Mouse (Mus musculus) CH12.LX (cell line): ENCODE results near the gene Mrtfa. TPM values are rescaled to one million over a fixed set of nuclear protein-coding genes. Genes with fewer than 3 reads are reported as not detected.

Experiments used
- DNase-seq: peaks from one replicate; pipeline ENCODE4 v3.0.0-alpha.2; 2013; ENCODE audit errors: extremely low read depth
- H3K27ac ChIP-seq: 2 replicates; pipeline ENCODE4 v1.5.1; 2012; ENCODE audit warnings: low read depth, mild to moderate bottlenecking, control low read depth, moderate library complexity; ENCODE audit not compliant: insufficient read depth
- H3K27me3 ChIP-seq: replicated peaks from 2 replicates; pipeline ENCODE3; 2012; ENCODE audit warnings: inconsistent platforms
- H3K36me3 ChIP-seq, 2 experiments: replicated peaks in 1 of 2; 2 replicates each; pipeline versions ENCODE3 to v1.6.1; 2012; ENCODE audit warnings: inconsistent platforms in 1 of 2, low read length in 1 of 2, mild to moderate bottlenecking in 1 of 2, mixed read lengths in 1 of 2, moderate library complexity in 1 of 2; ENCODE audit not compliant: control insufficient read depth in 1 of 2, insufficient read depth in 1 of 2
- H3K4me1 ChIP-seq, 2 experiments: 2 replicates each; pipeline ENCODE4 v1.6.1; 2012; ENCODE audit warnings: inconsistent platforms in 1 of 2, moderate library complexity in 1 of 2; ENCODE audit not compliant: insufficient read depth in 2 of 2, control insufficient read depth in 1 of 2
- H3K4me2 ChIP-seq: 2 replicates; pipeline ENCODE4 v1.6.1; 2012; ENCODE audit warnings: low read depth, mild to moderate bottlenecking, control low read depth; ENCODE audit not compliant: poor library complexity, insufficient read depth, severe bottlenecking
- H3K4me3 ChIP-seq, 3 experiments: fragments of 150-350 bp in 1 of 3; sonication (generic) in 1 of 3; replicated peaks in 1 of 3; 2 replicates each; pipeline versions ENCODE3 to v1.5.1; 2011 to 2012; ENCODE audit warnings: low read depth in 2 of 3, low read length in 2 of 3, mild to moderate bottlenecking in 2 of 3, moderate library complexity in 2 of 3, control low read depth in 1 of 3, improper control_type of control experiment in 1 of 3, inconsistent platforms in 1 of 3, mixed read lengths in 1 of 3; ENCODE audit not compliant: poor library complexity in 1 of 3
- H3K79me2 ChIP-seq: replicated peaks from 2 replicates; pipeline ENCODE4 v1.6.1; 2012; ENCODE audit warnings: mild to moderate bottlenecking, moderate library complexity; ENCODE audit not compliant: control insufficient read depth, poor library complexity, insufficient read depth, severe bottlenecking; ENCODE audit errors: extremely low read depth
- H3K9ac ChIP-seq: 2 replicates; pipeline ENCODE4 v1.6.1; 2012; ENCODE audit warnings: low read depth, mild to moderate bottlenecking, control low read depth, moderate library complexity; ENCODE audit not compliant: insufficient read depth
- H3K9me3 ChIP-seq: replicated peaks from 2 replicates; pipeline ENCODE3; 2012; ENCODE audit warnings: low read length, inconsistent platforms, mixed read lengths
- BHLHE40 ChIP-seq: IDR thresholded peaks from 2 replicates; pipeline ENCODE4 v1.6.1; 2011; ENCODE audit warnings: mild to moderate bottlenecking, low read depth, low read length, improper control_type of control experiment
- CHD1 ChIP-seq: IDR thresholded peaks from 2 replicates; pipeline ENCODE4 v1.6.1; 2012; ENCODE audit warnings: low read depth, low read length, improper control_type of control experiment, inconsistent platforms
- CHD2 ChIP-seq: IDR thresholded peaks from 2 replicates; pipeline ENCODE4 v1.6.1; 2011; ENCODE audit warnings: low read length, improper control_type of control experiment
- CTCF ChIP-seq, 2 experiments: IDR thresholded peaks in 1 of 2; conservative IDR thresholded peaks in 1 of 2; 2 replicates each; pipeline ENCODE4 v1.5.1; 2011 to 2012; ENCODE audit warnings: low read depth in 2 of 2, low read length in 2 of 2, improper control_type of control experiment in 1 of 2, inconsistent platforms in 1 of 2, mild to moderate bottlenecking in 1 of 2, moderate library complexity in 1 of 2
- ELF1 ChIP-seq: IDR thresholded peaks from 2 replicates; pipeline ENCODE4 v1.6.1; 2014; ENCODE audit warnings: low read depth, mild to moderate bottlenecking, inconsistent platforms, low read length, improper control_type of control experiment
- ETS1 ChIP-seq: conservative IDR thresholded peaks from 2 replicates; pipeline ENCODE4 v1.6.1; 2012; ENCODE audit warnings: low read depth, mild to moderate bottlenecking, inconsistent platforms, low read length, improper control_type of control experiment, moderate library complexity
- GABPA ChIP-seq: IDR thresholded peaks from 2 replicates; pipeline ENCODE4 v1.6.1; 2012; ENCODE audit warnings: low read depth, low read length, improper control_type of control experiment, inconsistent platforms; ENCODE audit not compliant: insufficient replicate concordance
- IRF4 ChIP-seq: IDR thresholded peaks from 2 replicates; pipeline ENCODE4 v1.6.1; 2014; ENCODE audit warnings: low read depth, mild to moderate bottlenecking, inconsistent platforms, low read length, improper control_type of control experiment
- JUN ChIP-seq: IDR thresholded peaks from 2 replicates; pipeline ENCODE4 v1.6.1; 2011; ENCODE audit warnings: low read depth, mild to moderate bottlenecking, low read length, improper control_type of control experiment, moderate library complexity; ENCODE audit not compliant: insufficient read depth
- JUND ChIP-seq: conservative IDR thresholded peaks from 2 replicates; pipeline ENCODE4 v1.6.1; 2011; ENCODE audit warnings: low read depth, low read length, improper control_type of control experiment
- MAX ChIP-seq: IDR thresholded peaks from 2 replicates; pipeline ENCODE4 v1.6.1; 2011; ENCODE audit warnings: low read length, improper control_type of control experiment
- MEF2A ChIP-seq: IDR thresholded peaks from 2 replicates; pipeline ENCODE4 v1.6.1; 2014; ENCODE audit warnings: low read depth, mild to moderate bottlenecking, inconsistent platforms, low read length, improper control_type of control experiment, borderline replicate concordance
- MXI1 ChIP-seq: IDR thresholded peaks from 2 replicates; pipeline ENCODE4 v1.6.1; 2011; ENCODE audit warnings: mild to moderate bottlenecking, low read depth, low read length, improper control_type of control experiment
- MYC ChIP-seq: IDR thresholded peaks from 2 replicates; pipeline ENCODE4 v1.6.1; 2011; ENCODE audit warnings: low read depth, mild to moderate bottlenecking, improper control_type of control experiment, low read length
- RAD21 ChIP-seq: IDR thresholded peaks from 2 replicates; pipeline ENCODE4 v1.6.1; 2011; ENCODE audit warnings: low read depth, mild to moderate bottlenecking, low read length, improper control_type of control experiment, moderate library complexity
- SIN3A ChIP-seq: IDR thresholded peaks from 2 replicates; pipeline ENCODE4 v1.6.1; 2012; ENCODE audit warnings: low read length, improper control_type of control experiment, inconsistent platforms
- SMC3 ChIP-seq: IDR thresholded peaks from 2 replicates; pipeline ENCODE4 v1.6.1; 2011; ENCODE audit warnings: low read depth, low read length, improper control_type of control experiment
- USF1 ChIP-seq: IDR thresholded peaks from 2 replicates; pipeline ENCODE4 v1.6.1; 2014; ENCODE audit warnings: low read depth, mild to moderate bottlenecking, inconsistent platforms, low read length, improper control_type of control experiment
- ZC3H11A ChIP-seq: IDR thresholded peaks from 2 replicates; pipeline ENCODE4 v1.6.1; 2012; ENCODE audit warnings: low read depth, mild to moderate bottlenecking, inconsistent platforms, low read length, improper control_type of control experiment
- ZKSCAN1 ChIP-seq: IDR thresholded peaks from 2 replicates; pipeline ENCODE4 v1.6.1; 2012; ENCODE audit warnings: low read depth, inconsistent platforms, low read length, improper control_type of control experiment, borderline replicate concordance
- ZMIZ1 ChIP-seq: IDR thresholded peaks from 2 replicates; pipeline ENCODE4 v1.6.1; 2012; ENCODE audit warnings: low read depth, mild to moderate bottlenecking, inconsistent platforms, low read length, improper control_type of control experiment
- ZNF384 ChIP-seq: IDR thresholded peaks from 2 replicates; pipeline ENCODE4 v1.6.1; 2012; ENCODE audit warnings: low read depth, low read length, improper control_type of control experiment, inconsistent platforms
- dilution Hi-C: fragments of 300-500 bp; cut with MboI; formaldehyde crosslinking; loops from 2 replicates; pipeline ENCODE4 v1.14.3; 2020; ENCODE audit warnings: low sequenced_read_pairs; ENCODE audit not compliant: extremely low pct_unique_long_range_greater_than_20kb, extremely low pct_ligation_motif_present
- in situ Hi-C: fragments of 300-500 bp; cut with MboI; formaldehyde crosslinking; loops from 3 replicates; pipeline ENCODE4 v1.14.3; 2019; ENCODE audit warnings: low sequenced_read_pairs, low pct_ligation_motif_present, low pct_unique_long_range_greater_than_20kb, mixed read lengths
- polyA plus RNA-seq: library from polyadenylated mRNA; unstranded; fragments of >175 nt; gene quantifications from 2 replicates; pipeline ENCODE4 v1.2.1, GENCODE M21; 2012; ENCODE audit warnings: low read depth; ENCODE audit not compliant: insufficient read length
- total RNA-seq, 2 experiments: library from RNA; depleted of rRNA; stranded (reverse); fragments of 300-350 nt in 1 of 2; fragments of >200 nt in 1 of 2; gene quantifications; 2 replicates each; pipeline ENCODE4 v1.2.3; 2012 to 2014

Mrtfa gene
- total and polyA plus RNA-seq, 3 experiments: 4.6 to 23.2 (median 8.2) TPM

DNA sequence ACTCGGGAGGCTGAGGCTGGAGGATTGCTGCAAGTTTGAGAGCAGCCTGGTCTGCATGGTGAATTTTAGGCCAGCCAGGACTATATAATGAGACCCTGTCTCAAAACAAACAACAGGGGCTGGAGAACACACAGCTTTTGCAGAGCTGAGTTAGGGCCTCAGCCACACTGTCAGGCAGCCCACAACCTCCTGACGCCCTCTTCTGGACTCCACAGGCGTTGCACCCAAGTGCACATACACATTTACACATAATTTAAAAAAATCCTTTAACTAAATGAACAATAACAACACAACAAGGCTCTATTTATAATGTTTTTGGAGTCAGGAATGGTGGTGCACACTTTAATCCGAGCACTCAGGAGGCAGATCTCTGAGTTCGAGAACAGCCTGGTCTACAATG, 7.9 kb upstream of the Mrtfa start:
- Histone ChIP-seq H3K27ac (no peak overlapping the region), H3K9me3 (peaks cover 3% of the 10 kb centered on the region), H3K4me3 (no peak overlapping the region), H3K4me2 (no peak overlapping the region), H3K27me3 (no peaks in the 10 kb centered on the region), H3K36me3 (no peaks in the 10 kb centered on the region), H3K79me2 (no peaks in the 10 kb centered on the region), H3K4me1 (peaks cover 10 to 32% of the 10 kb centered on the region in 2 experiments; a peak in 3 of 4 replicates), H3K9ac (no peak overlapping the region)
- dilution Hi-C loops: no loop called here
- in situ Hi-C loops: loop anchor here (5.0 to 25.0 kb wide), 3 partner anchors 41 to 486 kb away; partner anchors contain the start of gene Tnrc6b
- no peak for DNase-seq
- TF ChIP-seq MAX (no peak), ETS1 (no peak), CTCF (conservative IDR thresholded peaks at IDR 0.05 in 1 of 2, IDR thresholded peaks at IDR 0.05 in 1 of 2; ENCODE audit: low read depth in 2 of 2, low read length in 2 of 2) (peak; percentile 11 to 31; a peak in 1 of 4 replicates), BHLHE40 (no peak)

DNA sequence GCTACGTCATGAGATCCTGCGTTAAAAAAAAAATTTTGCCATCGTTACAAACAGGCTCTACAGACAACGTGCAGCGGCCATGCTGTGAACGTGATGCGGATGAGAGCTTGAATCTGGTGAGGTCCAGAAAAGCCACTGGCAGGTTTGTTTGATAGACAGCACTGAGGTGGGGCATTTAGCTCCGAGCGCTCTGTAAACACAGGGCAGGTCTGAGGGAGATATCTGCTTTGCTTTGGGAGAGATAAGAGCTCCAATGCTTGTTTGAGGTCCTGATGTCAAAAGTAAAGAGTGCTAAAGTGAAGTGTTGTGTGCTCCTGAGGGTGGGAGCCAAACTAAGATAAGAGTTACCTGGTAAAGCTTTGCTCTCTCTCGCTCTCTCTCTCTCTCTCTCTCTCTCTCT, 6.6 kb upstream of the Mrtfa start:
- no peak for DNase-seq
- H3K9me3 ChIP-seq: peaks cover 3% of the 10 kb centered on the region

DNA sequence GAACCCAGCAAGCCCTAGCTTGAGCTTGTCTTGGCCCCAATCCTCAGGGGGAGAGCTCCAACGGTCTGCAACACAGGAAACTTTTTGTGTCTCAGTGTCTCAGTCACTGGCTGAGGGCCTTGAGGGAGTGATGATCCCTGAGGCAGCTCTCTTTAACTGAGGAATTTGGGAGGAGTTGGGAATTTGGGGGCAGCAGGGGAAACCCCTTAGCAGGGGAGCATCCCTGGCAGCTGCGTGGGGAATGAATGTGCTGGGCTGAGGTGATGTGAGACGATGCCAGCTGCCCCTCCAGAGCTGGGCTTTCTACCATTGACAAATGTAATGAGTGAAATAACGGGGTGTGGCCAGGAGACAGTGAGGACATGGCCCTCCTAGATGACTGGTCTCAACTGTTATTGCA, 4.9 kb upstream of the Mrtfa start:
- H3K27ac ChIP-seq: no peak overlapping the region
- no peak for DNase-seq
- no peaks in the 10 kb centered on the region for H3K36me3 ChIP-seq
- TF ChIP-seq SIN3A: no peak
- no peak for TF ChIP-seq MYC
- no peak for TF ChIP-seq USF1
- TF ChIP-seq CTCF (conservative IDR thresholded peaks at IDR 0.05 in 1 of 2, IDR thresholded peaks at IDR 0.05 in 1 of 2; ENCODE audit: low read depth in 2 of 2, low read length in 2 of 2): no peak
- TF ChIP-seq SMC3: no peak
- TF ChIP-seq JUND: no peak
- TF ChIP-seq ZMIZ1: no peak
- no peak for TF ChIP-seq BHLHE40
- TF ChIP-seq ZKSCAN1: no peak
- no peak for TF ChIP-seq CHD2
- TF ChIP-seq IRF4: no peak
- no peak overlapping the region for H3K9ac ChIP-seq
- peaks cover 3% of the 10 kb centered on the region for H3K9me3 ChIP-seq
- H3K4me2 ChIP-seq: 0 out of 2 replicates have a peak overlapping the region, but pooled peaks have one; percentile 11
- dilution Hi-C loops (no loop called here), in situ Hi-C loops (loop anchor here (5.0 to 25.0 kb wide), 3 partner anchors 38 to 483 kb away; partner anchors contain the start of gene Tnrc6b)
- H3K4me3 ChIP-seq: no peak overlapping the region
- no peaks in the 10 kb centered on the region for H3K27me3 ChIP-seq
- H3K79me2 ChIP-seq: no peaks in the 10 kb centered on the region
- H3K4me1 ChIP-seq: peaks cover 10 to 38% of the 10 kb centered on the region in 2 experiments; a peak in 3 of 4 replicates

More for the DNA sequence above, 6.6 kb upstream of the Mrtfa start:
- Histone ChIP-seq H3K27me3 (no peaks in the 10 kb centered on the region), H3K4me1 (peaks cover 10 to 32% of the 10 kb centered on the region in 2 experiments; a peak in 3 of 4 replicates), H3K4me2 (no peak overlapping the region), H3K4me3 (no peak overlapping the region), H3K9ac (no peak overlapping the region)
- dilution Hi-C loops: no loop called here
- in situ Hi-C loops: loop anchor here (5.0 to 25.0 kb wide), 3 partner anchors 40 to 485 kb away; partner anchors contain the start of gene Tnrc6b
- TF ChIP-seq MEF2A (no peak), RAD21 (no peak), JUN (no peak), ELF1 (no peak), ZC3H11A (no peak), USF1 (no peak), ETS1 (no peak), ZNF384 (no peak), ZKSCAN1 (no peak), MXI1 (no peak), GABPA (no peak), MAX (no peak), IRF4 (no peak), CHD1 (no peak)
- TF ChIP-seq, all 38 proteins: peak for 0
- Histone ChIP-seq H3K79me2 (no peaks in the 10 kb centered on the region), H3K36me3 (no peaks in the 10 kb centered on the region), H3K27ac (no peak overlapping the region)
